Mouse (Mus musculus): ENCODE data around the gene Acoxl. TPM values are rescaled to one million over a fixed set of nuclear protein-coding genes. Genes with fewer than 3 reads are reported as not detected.
A peak's percentile ranks its signal among the peaks of the same experiment; 100 is the strongest.

Gene Acoxl
- polyA plus RNA-seq, 1 experiment from 2014 or later, result 0.14 TPM

DNA sequence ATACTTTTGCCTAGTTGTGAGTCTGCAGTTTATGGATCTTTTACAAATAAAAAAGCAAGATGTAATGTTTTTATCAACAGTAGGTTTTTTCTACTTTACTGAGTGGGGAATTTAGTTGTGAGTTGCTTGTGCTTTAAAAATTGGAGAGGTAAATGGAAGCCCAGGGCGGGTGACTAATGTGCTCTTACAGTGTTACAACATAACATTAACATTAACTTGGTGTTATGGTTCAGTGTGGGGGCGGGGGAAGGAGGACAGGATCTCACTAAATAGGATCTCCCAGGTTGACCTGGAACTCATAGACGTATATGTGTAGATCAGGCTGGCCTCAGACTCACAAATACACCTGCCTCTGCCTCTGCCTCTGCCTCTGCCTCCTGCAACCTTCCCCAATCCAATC is 306.8 kb downstream of the Acoxl start:
- no peak for ATAC-seq (replicated peaks)
- no peak overlapping the region for H3K9ac ChIP-seq (replicated peaks)
- no peak overlapping the region for H3K4me3 ChIP-seq
- no peak overlapping the region for H3K27ac ChIP-seq (replicated peaks)
- H3K9me3 ChIP-seq, result no peaks in the 10 kb centered on the region
- H3K36me3 ChIP-seq, result no peaks in the 10 kb centered on the region
- H3K4me1 ChIP-seq, result peaks cover 2% of the 10 kb centered on the region; the same call in 1 of the 2 replicates
- 90% methylated on average over 3 of the region's 3 CpGs for WGBS
- no peaks in the 10 kb centered on the region for H3K27me3 ChIP-seq
- no peak overlapping the region for H3K4me2 ChIP-seq (replicated peaks)

DNA sequence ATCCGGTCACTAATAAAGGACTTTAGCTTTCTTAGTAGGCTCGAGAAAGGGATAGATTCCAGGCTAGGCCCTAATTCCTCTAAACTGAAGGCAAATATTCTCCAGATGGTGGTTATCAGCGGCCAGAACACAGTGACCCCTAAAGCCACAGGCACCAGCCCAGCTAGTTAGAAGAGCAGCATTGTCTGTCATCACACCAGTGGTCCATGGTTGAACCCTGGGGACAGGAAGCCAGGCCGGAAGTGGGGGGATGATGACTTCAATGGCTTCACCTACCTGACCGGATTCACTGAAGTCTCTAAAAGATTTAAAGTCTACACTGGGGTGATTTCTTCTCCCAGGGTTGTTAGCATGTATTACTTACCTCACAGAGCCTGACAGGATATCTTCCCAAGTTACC is 310.9 kb downstream of the Acoxl start:
- no peak overlapping the region for H3K27ac ChIP-seq (replicated peaks)
- H3K4me1 ChIP-seq, result peaks cover 8% of the 10 kb centered on the region
- H3K4me3 ChIP-seq, result no peak overlapping the region
- H3K4me2 ChIP-seq (replicated peaks), result no peak overlapping the region
- H3K36me3 ChIP-seq, result no peaks in the 10 kb centered on the region
- no peaks in the 10 kb centered on the region for H3K9me3 ChIP-seq
- H3K27me3 ChIP-seq, result no peaks in the 10 kb centered on the region
- no peak for ATAC-seq (replicated peaks)
- no peak overlapping the region for H3K9ac ChIP-seq (replicated peaks)
- 89% methylated on average over 5 of the region's 5 CpGs for WGBS

DNA sequence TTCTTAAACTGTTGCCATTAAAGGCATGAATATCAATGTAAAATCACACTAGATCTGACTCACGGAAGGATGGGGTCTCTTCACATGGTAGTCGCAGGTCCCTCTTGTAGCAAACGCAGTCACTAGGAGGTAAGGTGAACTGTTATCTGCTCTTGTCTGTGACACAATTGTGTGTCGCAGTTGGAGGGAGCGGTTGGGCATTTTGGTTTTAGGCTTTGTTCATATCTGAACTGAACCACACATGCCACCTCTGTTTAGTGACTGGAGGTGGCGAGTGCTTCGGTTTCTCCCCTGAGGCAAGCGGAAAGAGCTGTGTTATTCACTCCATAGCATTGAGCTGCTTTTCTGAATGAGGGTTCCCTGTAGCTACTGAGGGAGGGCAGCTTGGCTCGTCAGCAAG is 313.5 kb downstream of the Acoxl start:
- Histone ChIP-seq H3K4me2 (replicated peaks) (no peak overlapping the region), H3K36me3 (no peaks in the 10 kb centered on the region), H3K9ac (replicated peaks) (no peak overlapping the region), H3K27ac (replicated peaks) (no peak overlapping the region), H3K4me1 (peaks cover 21% of the 10 kb centered on the region), H3K9me3 (no peaks in the 10 kb centered on the region), H3K4me3 (no peak overlapping the region), H3K27me3 (no peaks in the 10 kb centered on the region)
- no peak for ATAC-seq (replicated peaks)
- 79% methylated on average over 9 of the region's 9 CpGs for WGBS

DNA sequence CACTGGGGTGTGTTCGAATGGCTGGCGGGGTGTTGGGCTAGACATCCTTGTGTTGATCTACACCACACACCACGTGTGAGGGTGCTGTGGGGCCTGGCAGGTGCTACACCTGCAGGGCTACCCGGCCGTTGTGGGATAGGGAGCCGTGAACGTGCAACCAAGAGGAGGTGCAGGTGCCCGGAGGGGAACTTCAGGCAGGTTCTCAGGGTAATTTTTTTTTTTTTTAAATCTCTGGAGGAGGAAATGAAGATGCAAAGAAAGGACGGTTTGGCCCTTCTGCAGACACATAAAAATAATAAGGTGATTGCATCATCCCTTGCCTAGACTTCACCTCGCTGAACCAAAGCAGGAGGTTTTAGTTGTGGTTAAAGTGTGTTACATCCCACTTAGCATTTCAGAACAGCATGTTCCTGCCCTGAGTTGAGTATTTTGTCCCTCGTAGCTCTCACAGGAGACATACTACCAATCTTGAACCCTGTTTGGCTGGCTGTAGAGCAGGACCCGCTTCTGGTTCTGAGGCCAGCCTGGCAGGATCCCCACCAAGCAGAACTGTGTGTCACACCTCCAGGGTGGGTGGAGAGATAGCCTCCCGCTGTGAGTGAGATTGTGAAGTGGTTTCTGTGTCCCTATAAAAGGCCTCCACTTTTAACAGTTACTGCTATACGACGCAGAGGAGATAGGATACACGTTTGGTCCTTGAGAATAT is 314.3 kb downstream of the Acoxl start:
- Histone ChIP-seq H3K4me1 (peaks cover 21% of the 10 kb centered on the region), H3K9me3 (no peaks in the 10 kb centered on the region), H3K9ac (replicated peaks) (no peak overlapping the region), H3K4me3 (no peak overlapping the region), H3K4me2 (replicated peaks) (no peak overlapping the region), H3K27ac (replicated peaks) (no peak overlapping the region), H3K27me3 (no peaks in the 10 kb centered on the region), H3K36me3 (no peaks in the 10 kb centered on the region)
- WGBS, result 85% methylated on average over 16 of the region's 16 CpGs
- no peak for ATAC-seq (replicated peaks)

DNA sequence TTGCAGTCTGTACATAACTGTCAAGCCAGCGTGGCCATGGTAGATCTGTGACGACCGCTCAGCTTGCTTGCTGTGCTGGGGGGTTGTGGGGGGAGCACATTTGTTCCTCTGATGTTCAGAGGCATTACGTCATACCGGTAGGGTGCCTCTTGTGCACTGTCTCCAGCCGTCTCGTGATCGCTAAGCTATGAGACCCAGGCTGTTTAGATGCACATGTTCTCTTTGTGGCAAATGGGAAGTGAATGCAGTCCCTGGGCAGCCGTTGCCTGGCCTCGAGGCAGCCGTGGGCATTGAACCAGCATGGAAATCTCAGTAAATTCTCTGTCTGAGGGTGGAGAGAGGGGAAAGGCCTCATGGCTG is 314.9 kb downstream of the Acoxl start:
- Histone ChIP-seq H3K27ac (replicated peaks) (no peak overlapping the region), H3K9me3 (no peaks in the 10 kb centered on the region), H3K4me1 (peaks cover 21% of the 10 kb centered on the region), H3K4me3 (no peak overlapping the region), H3K27me3 (no peaks in the 10 kb centered on the region), H3K36me3 (no peaks in the 10 kb centered on the region), H3K4me2 (replicated peaks) (no peak overlapping the region), H3K9ac (replicated peaks) (no peak overlapping the region)
- 30% methylated on average over 11 of the region's 11 CpGs for WGBS
- peak; percentile 31; the same call in 1 of the 2 replicates for ATAC-seq (replicated peaks)

GRCm38 (mm10) chr2:128155412-128156066 is 316.9 kb downstream of the Acoxl start:
- Histone ChIP-seq H3K9ac (replicated peaks) (no peak overlapping the region), H3K4me3 (no peak overlapping the region), H3K36me3 (no peaks in the 10 kb centered on the region), H3K4me2 (replicated peaks) (no peak overlapping the region), H3K9me3 (no peaks in the 10 kb centered on the region), H3K4me1 (peaks cover 23% of the 10 kb centered on the region), H3K27me3 (no peaks in the 10 kb centered on the region), H3K27ac (replicated peaks) (no peak overlapping the region)
- no peak; the same call in 1 of the 2 replicates for ATAC-seq (replicated peaks)
- 90% methylated on average over 13 of the region's 13 CpGs for WGBS

GRCm38 (mm10) chr2:128156067-128156462 is 317.4 kb downstream of the Acoxl start:
- H3K27ac ChIP-seq (replicated peaks), result 0 out of 2 replicates have a peak overlapping the region, but pooled peaks have one; percentile 3
- no peaks in the 10 kb centered on the region for H3K27me3 ChIP-seq
- H3K4me3 ChIP-seq, result no peak overlapping the region
- ATAC-seq (replicated peaks), result peak; percentile 38; the same call in 1 of the 2 replicates
- no peak overlapping the region for H3K4me2 ChIP-seq (replicated peaks)
- H3K9me3 ChIP-seq, result no peaks in the 10 kb centered on the region
- peaks cover 23% of the 10 kb centered on the region for H3K4me1 ChIP-seq
- WGBS, result 46% methylated on average over 5 of the region's 5 CpGs
- H3K36me3 ChIP-seq, result no peaks in the 10 kb centered on the region
- no peak overlapping the region for H3K9ac ChIP-seq (replicated peaks)

DNA sequence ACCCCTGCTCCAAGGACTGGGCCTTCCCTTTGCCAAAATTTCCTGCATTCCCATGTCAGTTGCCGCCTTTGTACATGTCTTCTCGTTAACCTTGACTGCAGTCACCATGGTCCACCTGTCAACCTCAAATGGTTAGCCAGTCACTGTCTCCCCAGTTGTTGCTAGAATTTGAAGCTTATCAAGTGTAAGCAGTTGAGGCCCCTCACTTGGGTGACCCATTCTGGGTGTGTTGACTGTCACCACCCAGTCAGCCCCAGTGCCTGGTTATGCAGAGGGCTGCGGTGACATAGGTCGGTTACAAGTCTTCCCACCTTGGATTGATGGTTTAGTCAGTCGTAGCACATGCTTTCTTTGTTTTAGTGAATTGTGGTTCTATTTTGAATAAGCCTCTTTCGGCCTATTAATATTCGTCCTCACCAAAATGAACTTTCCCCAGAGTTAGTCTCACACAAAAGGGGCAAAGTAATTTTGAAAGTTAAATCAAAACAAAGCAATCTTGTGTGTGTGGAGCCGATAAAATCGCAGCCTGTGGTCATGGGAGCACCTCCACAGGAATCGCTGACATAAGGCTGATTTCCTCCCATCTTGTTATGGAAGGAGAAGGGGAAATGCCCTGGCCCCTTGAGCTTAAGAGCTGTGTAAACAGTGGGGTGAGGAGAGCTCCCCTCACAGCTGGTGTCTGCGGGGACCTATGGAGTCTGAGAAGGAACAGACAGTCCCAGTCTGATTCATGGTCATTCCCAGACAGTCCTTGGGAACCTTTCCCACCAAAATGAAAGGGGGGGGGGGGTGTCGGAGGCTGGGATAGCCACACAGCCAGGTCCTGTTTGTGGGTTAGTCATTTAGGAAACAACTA is 318.1 kb downstream of the Acoxl start:
- ATAC-seq (replicated peaks), result peak; percentile 33
- Histone ChIP-seq H3K4me2 (replicated peaks) (no peak overlapping the region), H3K27me3 (no peaks in the 10 kb centered on the region), H3K9me3 (no peaks in the 10 kb centered on the region), H3K9ac (replicated peaks) (no peak overlapping the region), H3K27ac (replicated peaks) (0 out of 2 replicates have a peak overlapping the region, but pooled peaks have one; percentile 3), H3K36me3 (no peaks in the 10 kb centered on the region), H3K4me1 (peaks cover 23% of the 10 kb centered on the region), H3K4me3 (no peak overlapping the region)
- WGBS, result 64% methylated on average over 12 of the region's 12 CpGs

- WGBS, result 40% methylated on average over 17 of the region's 17 CpGs
- no peak for ATAC-seq (replicated peaks)
- Histone ChIP-seq H3K4me2 (replicated peaks) (no peak overlapping the region), H3K4me3 (no peak overlapping the region), H3K4me1 (peaks cover 15% of the 10 kb centered on the region), H3K27ac (replicated peaks) (no peak overlapping the region), H3K36me3 (no peaks in the 10 kb centered on the region), H3K9ac (replicated peaks) (no peak overlapping the region), H3K27me3 (no peaks in the 10 kb centered on the region), H3K9me3 (no peaks in the 10 kb centered on the region)
These were observed 320.2 kb downstream of the Acoxl start for GRCm38 (mm10) chr2:128158734-128159410.

DNA sequence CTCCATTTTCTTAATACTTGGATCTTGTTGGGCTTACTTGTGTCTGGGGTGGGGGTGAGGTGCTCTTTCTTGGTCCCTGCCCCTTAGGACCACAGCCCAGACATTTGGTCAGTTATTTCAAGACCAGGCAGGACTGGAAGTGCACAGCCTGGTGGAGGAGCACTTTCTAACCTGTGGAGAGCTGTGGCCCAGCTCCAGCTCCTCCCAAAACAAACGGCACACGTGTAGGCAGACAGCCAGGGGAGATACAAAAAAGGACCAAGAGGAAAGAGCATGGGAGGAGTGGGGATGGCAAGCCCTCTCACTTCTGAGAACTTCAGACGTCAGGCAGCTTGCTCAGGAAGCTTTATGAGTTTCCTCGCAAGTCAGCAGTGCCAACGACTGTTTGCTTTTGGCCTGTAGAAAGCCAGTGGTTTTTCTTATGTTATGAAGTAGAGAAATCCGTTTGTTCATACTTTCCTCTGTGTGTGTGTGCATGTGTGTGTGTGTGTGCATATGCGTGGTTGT is 321.0 kb downstream of the Acoxl start:
- peaks cover 15% of the 10 kb centered on the region for H3K4me1 ChIP-seq
- H3K4me3 ChIP-seq, result no peak overlapping the region
- WGBS, result 72% methylated on average over 7 of the region's 7 CpGs
- no peak overlapping the region for H3K4me2 ChIP-seq (replicated peaks)
- no peak overlapping the region for H3K9ac ChIP-seq (replicated peaks)
- H3K27ac ChIP-seq (replicated peaks), result no peak overlapping the region
- no peaks in the 10 kb centered on the region for H3K27me3 ChIP-seq
- H3K9me3 ChIP-seq, result no peaks in the 10 kb centered on the region
- H3K36me3 ChIP-seq, result no peaks in the 10 kb centered on the region
- no peak for ATAC-seq (replicated peaks)

DNA sequence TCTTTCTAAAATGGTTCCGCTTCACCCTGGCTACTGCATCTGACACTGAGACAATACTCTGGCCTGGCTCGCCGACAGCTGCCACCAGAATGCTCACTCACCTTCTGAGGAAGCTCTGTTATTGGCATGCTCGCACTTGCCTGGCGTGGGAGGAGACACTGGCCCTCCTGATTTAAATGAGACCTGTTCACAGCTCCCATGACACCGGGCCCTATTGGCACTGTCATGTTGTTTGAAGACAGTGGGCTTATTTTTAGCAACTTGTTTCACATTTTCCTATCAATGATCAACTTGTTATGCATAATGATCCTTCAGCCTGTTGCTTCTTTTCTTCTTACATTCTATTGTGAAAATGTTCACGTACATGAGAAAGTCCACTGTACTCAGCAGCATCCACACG is 324.5 kb downstream of the Acoxl start:
- ATAC-seq (replicated peaks), result no peak
- no peaks in the 10 kb centered on the region for H3K27me3 ChIP-seq
- 72% methylated on average over 8 of the region's 8 CpGs for WGBS
- no peak overlapping the region for H3K9ac ChIP-seq (replicated peaks)
- no peak overlapping the region for H3K27ac ChIP-seq (replicated peaks)
- no peak overlapping the region for H3K4me3 ChIP-seq
- no peaks in the 10 kb centered on the region for H3K9me3 ChIP-seq
- H3K36me3 ChIP-seq, result no peaks in the 10 kb centered on the region
- H3K4me1 ChIP-seq, result peaks cover 16% of the 10 kb centered on the region
- H3K4me2 ChIP-seq (replicated peaks), result no peak overlapping the region

Data from forebrain, embryonic 15.5 days (tissue).